Mouse (Mus musculus) kidney, adult 2 months (tissue): ENCODE results near the gene Gdnf. TPM values are rescaled to one million over a fixed set of nuclear protein-coding genes. Genes with fewer than 3 reads are reported as not detected.

Experiments
- DNase-seq: peaks from one replicate; pipeline ENCODE4 v3.0.0; 2021
- H3K27ac ChIP-seq: fragments of 200-500 bp; 2 replicates; pipeline ENCODE4 v1.5.1; 2012; ENCODE audit warnings: low read depth, low read length, control low read depth, inconsistent platforms; ENCODE audit not compliant: insufficient read depth
- H3K27me3 ChIP-seq: fragments of 200-500 bp; replicated peaks from 2 replicates; pipeline ENCODE4 v1.6.1; 2012; ENCODE audit warnings: mild to moderate bottlenecking, moderate library complexity, low read length, inconsistent platforms; ENCODE audit not compliant: control insufficient read depth, insufficient read depth
- H3K36me3 ChIP-seq: fragments of 200-500 bp; 2 replicates; pipeline ENCODE4 v1.6.1; 2012; ENCODE audit warnings: mild to moderate bottlenecking, moderate library complexity, low read length, inconsistent platforms; ENCODE audit not compliant: control insufficient read depth, insufficient read depth
- H3K4me1 ChIP-seq: fragments of 200-500 bp; 2 replicates; pipeline ENCODE4 v1.6.1; 2011; ENCODE audit warnings: low read length; ENCODE audit not compliant: control insufficient read depth, insufficient read depth
- H3K4me3 ChIP-seq: fragments of 200-500 bp; 2 replicates; pipeline ENCODE4 v1.5.1; 2011; ENCODE audit warnings: mild to moderate bottlenecking, low read depth, low read length, control low read depth; ENCODE audit not compliant: insufficient read depth
- CTCF ChIP-seq: fragments of 200-500 bp; conservative IDR thresholded peaks from 2 replicates; pipeline ENCODE4 v1.5.1; 2011; ENCODE audit warnings: low read depth, mild to moderate bottlenecking, control low read depth, low read length, moderate library complexity, mixed read lengths; ENCODE audit not compliant: insufficient read depth, insufficient read length
- POLR2A ChIP-seq: fragments of 200-500 bp; IDR thresholded peaks from one replicate; pipeline ENCODE4 v1.6.1; 2011; ENCODE audit warnings: low read depth, low read length, control low read depth
- WGBS: fragments of 180-500 bp; shearing (Covaris S2); methylation state at CpG from one replicate; pipeline ENCODE4 v1.1.7; 2018; 5-methylcytosine and 5-hydroxymethylcytosine counted together
- polyA plus RNA-seq: library from polyadenylated mRNA; depleted of rRNA; stranded (reverse); fragments of >200 nt; gene quantifications from 2 replicates; pipeline ENCODE4 v1.2.3, GENCODE M21; 2012; rRNA removed

Gene Gdnf
- 0.13 and 0.27 TPM in 2 replicates for polyA plus RNA-seq

DNA sequence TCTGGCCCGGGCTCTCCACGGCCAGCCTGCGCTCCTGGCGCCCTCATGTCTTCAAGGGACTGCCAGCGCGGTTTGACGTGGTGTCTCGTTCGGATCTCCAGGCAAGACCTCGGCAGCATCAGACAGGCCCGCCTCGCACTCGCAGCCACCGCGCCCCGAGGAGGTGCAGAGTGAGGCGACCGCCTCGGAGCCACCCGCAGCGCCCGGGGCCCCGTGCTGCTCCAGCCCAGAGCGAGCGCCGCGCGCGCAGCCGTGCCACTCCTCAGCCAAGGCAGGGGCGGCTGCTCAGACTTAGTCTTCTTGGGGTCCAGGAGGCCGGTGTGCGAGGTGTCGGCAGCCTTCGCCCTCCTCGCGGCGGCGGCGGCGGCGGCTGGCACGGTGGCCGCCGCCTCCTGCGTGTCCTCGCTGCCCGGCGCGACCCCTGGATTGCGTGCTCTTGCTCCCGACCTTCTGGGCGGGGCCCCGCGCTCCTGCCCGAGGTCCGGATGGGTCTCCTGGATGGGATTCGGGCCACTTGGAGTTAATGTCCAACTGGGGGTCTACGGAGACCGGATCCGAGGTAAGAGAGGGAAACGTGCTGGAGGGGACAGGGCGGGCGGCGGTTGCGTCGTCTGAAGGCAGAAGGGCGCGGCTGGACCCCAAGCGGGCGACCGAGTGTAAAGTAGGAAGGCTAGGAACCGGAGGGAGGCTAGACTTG, at the start of gene Gdnf:
Gene Gdnf, plus strand, starts transcription at position 291 of the 697 bp plus-strand sequence.
- TF ChIP-seq CTCF, result no peak
- TF ChIP-seq POLR2A, result no peak
- no peak for DNase-seq
- Histone ChIP-seq H3K4me3 (peak within 1 kb of the TSS; percentile 20; the same call in 1 of the 2 replicates), H3K27me3 (peaks cover 11% of the 10 kb centered on the region), H3K27ac (no peak within 1 kb of the TSS), H3K4me1 (no peaks in the 10 kb centered on the region), H3K36me3 (no peaks in the 10 kb centered on the region)
- WGBS, result 2% methylated on average over 73 of the region's 73 CpGs

DNA sequence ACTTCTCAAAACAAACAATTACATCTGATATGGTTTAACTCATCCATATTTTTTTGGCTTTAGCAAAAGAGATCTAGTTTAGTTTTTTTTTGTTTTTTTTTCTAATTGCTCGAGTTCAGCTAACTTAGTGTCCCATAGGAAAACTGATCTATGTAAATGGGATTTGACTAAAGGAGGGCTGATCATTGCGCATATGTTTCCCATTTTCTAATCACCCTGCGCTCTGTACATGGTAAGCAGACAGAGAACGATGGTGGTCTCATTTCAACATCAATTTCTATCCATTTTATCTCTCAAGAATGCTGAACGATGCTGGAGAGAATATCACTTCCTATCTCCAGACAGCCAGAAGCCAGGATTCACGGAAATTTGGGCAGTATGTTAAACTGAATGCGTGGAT, 43.5 kb upstream of the Gdnf start:
- no peak overlapping the region for H3K4me3 ChIP-seq
- H3K27ac ChIP-seq, result no peak overlapping the region
- H3K4me1 ChIP-seq, result no peaks in the 10 kb centered on the region
- no peaks in the 10 kb centered on the region for H3K36me3 ChIP-seq
- 89% methylated on average over 7 of the region's 7 CpGs for WGBS
- DNase-seq, result no peak
- H3K27me3 ChIP-seq, result no peaks in the 10 kb centered on the region
- no peak for TF ChIP-seq POLR2A
- TF ChIP-seq CTCF, result no peak

DNA sequence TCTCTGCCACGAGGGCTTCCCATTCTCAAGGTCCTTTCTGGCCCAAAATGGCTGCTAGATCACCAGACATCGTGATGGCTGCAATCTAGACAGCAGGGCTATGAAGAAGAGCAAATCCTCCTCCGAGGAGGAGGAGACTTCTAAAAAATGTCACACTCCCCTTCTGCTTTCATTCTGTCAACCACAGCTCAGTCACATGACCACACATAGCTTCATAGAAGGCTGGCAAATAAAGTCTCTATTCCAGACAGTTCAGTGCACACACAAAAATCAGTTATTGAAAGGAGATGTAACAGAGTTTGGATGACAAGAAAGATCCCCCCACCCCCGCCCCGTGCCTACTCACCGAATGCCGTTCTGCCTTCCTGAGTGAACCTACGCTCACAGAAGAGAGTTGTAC, 37.7 kb upstream of the Gdnf start:
- H3K36me3 ChIP-seq, result no peaks in the 10 kb centered on the region
- H3K27me3 ChIP-seq, result no peaks in the 10 kb centered on the region
- no peak overlapping the region for H3K4me3 ChIP-seq
- no peak for DNase-seq
- no peak overlapping the region for H3K27ac ChIP-seq
- WGBS, result 89% methylated on average over 8 of the region's 8 CpGs
- no peak for TF ChIP-seq POLR2A
- H3K4me1 ChIP-seq, result no peaks in the 10 kb centered on the region

DNA sequence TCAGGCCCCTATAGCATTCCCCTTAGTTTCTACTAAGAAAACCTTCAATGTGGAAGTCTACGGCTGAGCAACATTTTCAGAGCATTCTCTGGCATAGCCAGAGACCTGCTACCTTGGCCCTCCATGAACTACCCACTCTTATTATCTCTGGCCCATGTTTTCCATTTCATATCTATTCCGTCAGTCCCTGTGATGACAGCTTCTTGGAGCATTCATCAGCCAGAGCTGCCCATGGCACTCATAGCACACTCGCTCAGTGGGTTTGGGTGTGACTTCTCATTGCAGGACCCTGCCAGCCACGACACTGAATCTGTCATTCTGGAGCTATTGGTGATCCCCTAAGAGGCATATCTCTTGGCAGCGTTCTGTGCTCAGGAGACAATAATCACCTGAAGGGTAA, 29.1 kb upstream of the Gdnf start:
- TF ChIP-seq POLR2A (no peak), CTCF (no peak)
- Histone ChIP-seq H3K27me3 (no peaks in the 10 kb centered on the region), H3K27ac (no peak overlapping the region), H3K4me1 (no peaks in the 10 kb centered on the region), H3K36me3 (no peaks in the 10 kb centered on the region), H3K4me3 (no peak overlapping the region)
- WGBS, result 93% methylated on average over 5 of the region's 5 CpGs
- DNase-seq, result no peak

DNA sequence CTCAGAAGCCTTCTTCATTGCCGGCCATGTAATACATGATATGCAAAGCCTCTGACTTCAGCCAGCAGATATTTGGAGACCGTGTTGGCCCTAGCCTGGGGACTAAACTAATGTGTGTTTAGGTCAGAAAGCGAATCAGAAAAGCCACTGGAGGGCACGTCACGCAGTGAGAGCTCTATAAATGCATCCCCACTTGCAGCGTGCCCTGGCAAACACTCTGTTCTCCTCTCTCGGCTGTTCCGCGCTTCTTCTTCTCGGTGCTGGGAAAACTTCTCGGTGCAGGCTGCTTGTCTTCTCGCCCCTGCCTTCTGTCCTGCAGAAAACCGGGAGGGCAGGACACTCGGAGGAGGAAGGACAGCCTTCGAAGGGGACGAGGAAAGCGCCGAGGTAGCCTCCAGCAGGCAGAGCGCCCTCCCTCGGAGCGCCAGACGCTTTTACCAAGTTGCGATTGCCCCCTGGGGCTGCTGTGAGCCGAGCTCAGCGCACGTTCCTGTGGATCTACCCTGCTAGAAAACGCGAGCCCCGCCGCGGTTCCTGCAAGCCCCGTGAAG, 730 bp upstream of the Gdnf start:
- Histone ChIP-seq H3K4me1 (no peaks in the 10 kb centered on the region), H3K27ac (no peak overlapping the region), H3K36me3 (no peaks in the 10 kb centered on the region), H3K4me3 (no peak overlapping the region), H3K27me3 (peaks cover 7% of the 10 kb centered on the region)
- TF ChIP-seq CTCF (no peak), POLR2A (no peak)
- DNase-seq, result no peak
- 1% methylated on average over 32 of the region's 32 CpGs for WGBS

DNA sequence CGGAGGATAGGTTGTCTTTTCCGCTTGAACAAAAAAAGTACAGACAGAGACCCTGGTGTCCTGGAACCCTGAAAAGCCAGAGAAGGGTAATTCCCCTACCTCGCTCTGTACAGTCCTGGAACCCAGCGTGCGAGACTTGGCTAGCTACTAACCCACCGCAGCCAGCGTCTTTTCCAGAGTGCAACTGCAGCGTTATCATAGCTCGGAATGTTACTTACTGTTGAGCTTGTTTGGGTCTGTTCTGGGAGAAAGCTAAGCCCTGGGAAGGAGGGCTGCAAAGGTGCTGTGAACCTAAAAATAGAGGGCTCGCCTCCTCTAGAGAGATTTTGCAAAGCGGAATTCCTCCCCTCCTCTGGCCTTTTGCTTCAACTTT, 593 bp downstream of the Gdnf start:
- TF ChIP-seq POLR2A (no peak), CTCF (no peak)
- Histone ChIP-seq H3K27ac (no peak overlapping the region), H3K36me3 (no peaks in the 10 kb centered on the region), H3K4me3 (no peak overlapping the region), H3K4me1 (no peaks in the 10 kb centered on the region), H3K27me3 (peaks cover 11% of the 10 kb centered on the region)
- WGBS, result 13% methylated on average over 11 of the region's 11 CpGs
- DNase-seq, result no peak

DNA sequence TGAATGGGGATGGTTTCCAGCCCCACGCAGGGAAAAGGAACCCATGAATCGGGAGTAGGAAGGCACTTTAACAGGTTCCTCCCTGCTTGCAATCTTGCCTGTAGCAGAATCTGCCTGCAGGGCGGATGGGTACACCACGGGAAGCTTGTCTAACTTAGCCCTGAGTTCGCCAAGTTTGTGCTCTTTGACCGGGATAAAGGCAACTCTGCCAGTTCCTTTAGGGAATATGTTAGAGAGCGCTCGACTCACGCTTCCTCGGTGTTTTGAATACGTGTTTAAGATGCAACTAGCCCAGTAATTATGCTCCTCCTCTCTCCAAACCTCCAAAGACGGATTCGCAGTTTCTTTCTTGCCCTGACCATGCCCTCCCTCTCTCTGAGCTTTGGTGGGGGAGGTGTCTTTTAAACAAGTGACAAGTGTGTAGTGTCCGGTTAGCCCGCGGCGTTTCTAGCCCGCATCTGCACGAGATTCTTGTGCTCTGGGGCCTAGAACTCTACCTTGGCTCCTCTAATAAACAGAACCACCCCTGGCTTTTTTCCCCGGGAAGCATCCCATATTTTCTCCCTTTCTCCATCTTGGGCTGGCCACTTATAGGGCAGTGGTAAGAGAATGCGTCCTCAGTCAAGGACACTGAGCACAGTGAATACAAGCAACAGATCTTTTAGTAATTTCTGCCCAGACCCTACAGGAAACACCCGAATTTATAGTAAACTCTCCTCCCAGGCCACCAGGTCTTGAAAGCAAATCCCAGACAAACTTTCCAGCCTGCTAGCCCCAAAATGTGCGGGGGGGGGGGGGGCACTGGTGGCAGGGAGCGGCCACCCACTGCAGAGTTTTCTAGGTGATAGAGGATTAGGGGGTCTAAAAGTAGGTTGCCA, 1.4 kb downstream of the Gdnf start:
- H3K4me1 ChIP-seq, result no peaks in the 10 kb centered on the region
- no peak overlapping the region for H3K27ac ChIP-seq
- 35% methylated on average over 24 of the region's 24 CpGs for WGBS
- no peak overlapping the region for H3K4me3 ChIP-seq
- TF ChIP-seq CTCF, result no peak
- TF ChIP-seq POLR2A, result no peak
- peaks cover 11% of the 10 kb centered on the region for H3K27me3 ChIP-seq
- peak; percentile 32 for DNase-seq
- H3K36me3 ChIP-seq, result no peaks in the 10 kb centered on the region
